Mouse (Mus musculus) testis, adult 2 months (tissue): ENCODE data around the gene Trpm1. TPM values are rescaled to one million over a fixed set of nuclear protein-coding genes. Genes with fewer than 3 reads are reported as not detected.

Experiments used
- H3K27ac ChIP-seq: fragments of 200-500 bp; 2 replicates; pipeline ENCODE4 v1.5.1; 2012; ENCODE audit warnings: low read depth, low read length; ENCODE audit not compliant: control insufficient read depth, insufficient read depth
- H3K27me3 ChIP-seq: fragments of 200-500 bp; 2 replicates; pipeline ENCODE4 v1.6.1; 2012; ENCODE audit warnings: mild to moderate bottlenecking, low read length, moderate library complexity; ENCODE audit not compliant: control insufficient read depth, insufficient read depth
- H3K36me3 ChIP-seq: fragments of 200-500 bp; 2 replicates; pipeline ENCODE4 v1.6.1; 2012; ENCODE audit warnings: mild to moderate bottlenecking, low read length; ENCODE audit not compliant: control insufficient read depth, insufficient read depth
- H3K4me1 ChIP-seq: fragments of 200-500 bp; 2 replicates; pipeline ENCODE4 v1.6.1; 2012; ENCODE audit warnings: low read length; ENCODE audit not compliant: control insufficient read depth, insufficient read depth
- H3K4me3 ChIP-seq: fragments of 200-500 bp; 2 replicates; pipeline ENCODE4 v1.5.1; 2012; ENCODE audit warnings: low read depth, mild to moderate bottlenecking, low read length, moderate library complexity, mixed read lengths; ENCODE audit not compliant: control insufficient read depth
- CTCF ChIP-seq: fragments of 200-500 bp; IDR thresholded peaks from 2 replicates; pipeline ENCODE4 v1.5.1; 2012; ENCODE audit warnings: low read depth, mild to moderate bottlenecking, inconsistent platforms, low read length, moderate library complexity; ENCODE audit not compliant: control insufficient read depth, insufficient read depth, insufficient replicate concordance
- POLR2A ChIP-seq: fragments of 200-500 bp; IDR thresholded peaks from 2 replicates; pipeline ENCODE4 v1.6.1; 2012; ENCODE audit warnings: low read depth, mild to moderate bottlenecking, inconsistent platforms, low read length, moderate library complexity; ENCODE audit not compliant: control insufficient read depth
- polyA plus RNA-seq: library from polyadenylated mRNA; depleted of rRNA; stranded (reverse); fragments of >200 nt; gene quantifications from 2 replicates; pipeline ENCODE4 v1.2.3, GENCODE M21; 2012

Gene Trpm1
- polyA plus RNA-seq, 1 experiment: 2.1 TPM

DNA sequence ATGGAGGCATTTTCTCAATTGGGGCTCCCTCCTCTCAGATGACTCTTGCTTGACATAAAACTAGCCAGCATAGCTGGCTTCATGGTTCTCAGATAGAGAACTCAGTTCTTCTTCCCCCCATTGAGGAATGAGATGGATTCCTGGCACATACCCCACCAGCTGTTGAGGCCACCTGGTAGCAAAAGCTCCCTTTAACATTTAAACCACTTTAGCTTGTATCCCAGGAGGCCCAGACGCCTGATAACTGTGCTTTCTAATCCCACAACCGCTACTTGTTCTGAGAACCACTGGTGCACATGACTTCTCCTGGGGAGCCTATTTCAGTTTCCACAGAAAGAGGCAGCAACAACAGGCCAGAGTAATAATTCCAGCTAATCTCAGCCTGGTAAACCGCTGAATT lies 12.4 kb downstream of the Trpm1 start:
- no peak overlapping the region for H3K4me3 ChIP-seq
- H3K27me3 ChIP-seq: no peaks in the 10 kb centered on the region
- TF ChIP-seq CTCF (no peak), POLR2A (no peak)
- no peak overlapping the region for H3K27ac ChIP-seq
- H3K36me3 ChIP-seq: no peaks in the 10 kb centered on the region
- H3K4me1 ChIP-seq: no peaks in the 10 kb centered on the region

DNA sequence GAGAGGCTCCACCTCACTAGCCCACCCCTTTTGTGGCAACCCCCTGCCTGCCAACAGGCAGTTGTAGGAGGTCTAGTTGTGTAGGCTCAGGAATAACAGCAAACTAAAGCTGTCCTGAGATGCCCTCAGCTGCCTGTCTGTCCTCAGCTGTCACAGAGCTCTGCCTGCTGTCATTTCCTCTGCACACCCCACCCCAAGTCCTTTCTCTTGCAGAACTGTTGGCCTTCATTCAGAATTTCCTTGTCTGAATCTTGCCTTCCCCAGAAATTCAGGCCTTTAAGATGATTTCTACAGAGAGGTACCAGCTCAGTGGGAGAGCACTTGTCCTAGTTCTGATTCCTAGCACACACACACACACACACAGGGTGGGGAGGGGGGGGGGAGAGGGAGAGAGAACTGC lies 13.1 kb downstream of the Trpm1 start:
- TF ChIP-seq CTCF: no peak
- no peak for TF ChIP-seq POLR2A

DNA sequence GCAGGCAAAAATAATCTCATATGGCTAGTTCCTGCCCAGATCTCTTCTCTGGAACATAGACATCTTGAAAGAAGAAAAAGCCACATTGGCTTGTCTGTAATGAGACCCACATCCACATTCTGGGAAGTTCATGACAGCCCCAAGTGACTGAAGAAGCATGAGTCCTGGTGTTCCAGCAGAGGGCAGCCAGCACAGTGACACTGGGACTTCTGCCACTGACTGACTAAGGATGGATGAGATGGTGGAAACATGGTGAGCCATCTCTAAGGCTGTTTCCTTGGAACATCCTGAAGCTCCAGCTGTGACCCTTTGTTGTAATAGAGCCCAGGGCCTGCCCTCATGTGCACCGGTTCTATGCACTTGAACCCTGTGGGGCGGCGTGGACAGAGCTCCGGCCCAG lies 25.7 kb downstream of the Trpm1 start:
- no peaks in the 10 kb centered on the region for H3K4me1 ChIP-seq
- TF ChIP-seq CTCF (peak; percentile 42; the same call in 1 of the 2 replicates), POLR2A (no peak)
- no peaks in the 10 kb centered on the region for H3K27me3 ChIP-seq
- H3K27ac ChIP-seq: no peak overlapping the region
- no peaks in the 10 kb centered on the region for H3K36me3 ChIP-seq
- H3K4me3 ChIP-seq: no peak overlapping the region

More for the DNA sequence above, 13.1 kb downstream of the Trpm1 start:
- no peaks in the 10 kb centered on the region for H3K27me3 ChIP-seq
- H3K27ac ChIP-seq: no peak overlapping the region
- H3K4me3 ChIP-seq: no peak overlapping the region
- H3K4me1 ChIP-seq: no peaks in the 10 kb centered on the region
- no peaks in the 10 kb centered on the region for H3K36me3 ChIP-seq

DNA sequence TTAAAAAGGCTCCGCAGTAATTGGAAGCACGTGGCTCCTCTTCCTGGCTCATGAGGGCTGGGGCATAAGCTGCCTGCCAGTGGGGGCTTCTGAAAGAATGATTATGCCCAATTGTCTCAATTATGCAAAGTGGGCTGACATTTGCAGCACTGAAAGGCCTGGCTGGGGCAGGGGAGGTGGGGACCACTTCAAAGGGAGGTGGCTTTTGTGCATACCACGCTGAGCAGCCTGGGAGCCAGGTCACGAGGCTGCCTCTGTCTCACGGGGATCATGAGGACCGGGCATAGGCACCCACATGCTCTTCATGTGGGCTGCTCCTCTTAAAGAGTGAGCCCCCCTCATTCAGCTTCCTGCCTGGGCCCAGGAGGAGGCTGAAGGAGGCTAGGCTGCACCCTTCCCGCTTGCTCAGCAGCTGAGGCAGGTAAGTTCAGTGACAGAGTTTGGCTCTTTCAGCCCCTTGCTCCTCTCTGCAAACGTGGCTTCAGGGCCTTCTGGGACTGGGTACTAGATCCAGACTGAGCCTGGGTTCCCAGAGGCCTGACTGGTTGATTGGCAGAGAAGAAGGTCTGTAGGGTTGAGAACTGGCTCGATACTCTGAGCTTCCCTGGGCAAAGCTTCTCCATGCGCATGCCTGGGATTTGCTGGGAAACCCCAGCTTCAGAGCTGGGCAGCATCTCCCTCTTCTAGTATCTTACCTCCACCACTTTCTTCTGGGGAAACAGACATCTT lies 31.7 kb downstream of the Trpm1 start:
- no peaks in the 10 kb centered on the region for H3K27me3 ChIP-seq
- H3K4me3 ChIP-seq: no peak overlapping the region
- no peak overlapping the region for H3K27ac ChIP-seq
- TF ChIP-seq CTCF (no peak), POLR2A (no peak)
- no peaks in the 10 kb centered on the region for H3K36me3 ChIP-seq
- H3K4me1 ChIP-seq: no peaks in the 10 kb centered on the region; the same call in 1 of the 2 replicates

DNA sequence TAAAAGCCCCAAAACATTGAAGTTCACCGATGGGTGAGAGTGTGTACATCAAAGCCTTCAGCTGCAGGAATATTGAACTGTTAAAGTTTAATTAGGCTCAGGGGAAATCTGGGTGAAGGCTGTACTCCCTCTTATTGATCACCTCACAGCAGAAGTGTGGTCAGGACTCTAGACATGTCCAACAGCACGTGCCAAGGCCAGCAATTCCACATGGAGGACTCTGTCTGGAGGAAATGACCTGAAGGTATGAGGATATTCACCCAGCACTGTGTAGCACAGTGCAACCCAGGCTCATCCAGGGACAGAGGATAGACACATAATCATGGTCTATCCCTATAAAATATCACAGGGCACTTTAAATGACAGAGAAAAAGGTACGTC lies 32.3 kb downstream of the Trpm1 start:
- Histone ChIP-seq H3K4me3 (no peak overlapping the region), H3K36me3 (no peaks in the 10 kb centered on the region), H3K4me1 (no peaks in the 10 kb centered on the region; the same call in 1 of the 2 replicates), H3K27me3 (no peaks in the 10 kb centered on the region), H3K27ac (no peak overlapping the region)
- TF ChIP-seq CTCF (no peak), POLR2A (no peak)

DNA sequence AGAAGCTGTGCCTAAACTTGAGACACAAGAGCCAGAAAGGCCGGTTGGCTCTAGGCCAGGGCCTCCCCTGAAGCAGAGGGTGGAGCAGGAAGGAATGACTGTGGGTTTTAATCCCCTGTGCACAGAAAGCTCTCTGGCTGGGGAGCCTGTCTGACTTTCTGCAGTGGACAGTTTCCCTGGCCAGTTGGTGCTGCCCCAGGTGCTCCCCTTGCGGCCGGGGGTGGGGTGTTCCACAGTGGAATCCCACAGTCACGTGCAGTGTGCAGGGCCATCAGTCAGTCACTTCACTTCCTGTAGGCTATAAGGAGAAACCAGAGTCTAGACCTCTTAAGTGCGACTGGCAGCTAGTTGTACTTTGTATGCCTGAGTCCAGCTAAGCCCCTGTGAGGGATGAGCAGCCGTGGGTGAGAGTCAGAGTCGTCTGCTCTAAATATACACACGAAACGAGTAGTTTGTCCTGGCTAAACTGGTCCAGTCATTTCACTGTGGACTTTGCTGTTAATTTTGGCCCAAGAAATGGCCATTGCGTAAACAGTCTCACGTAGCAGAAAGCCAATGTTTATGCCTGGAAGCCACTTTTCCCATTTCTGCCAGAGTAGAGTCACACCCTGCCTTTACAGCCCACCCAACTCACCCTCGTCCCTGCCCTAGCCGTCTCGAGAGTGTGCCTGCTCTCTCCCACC lies 38.8 kb downstream of the Trpm1 start:
- no peak overlapping the region for H3K4me3 ChIP-seq
- H3K27me3 ChIP-seq: no peaks in the 10 kb centered on the region
- H3K27ac ChIP-seq: no peak overlapping the region
- TF ChIP-seq CTCF (no peak), POLR2A (no peak)
- H3K4me1 ChIP-seq: peaks cover 11% of the 10 kb centered on the region
- no peaks in the 10 kb centered on the region for H3K36me3 ChIP-seq

DNA sequence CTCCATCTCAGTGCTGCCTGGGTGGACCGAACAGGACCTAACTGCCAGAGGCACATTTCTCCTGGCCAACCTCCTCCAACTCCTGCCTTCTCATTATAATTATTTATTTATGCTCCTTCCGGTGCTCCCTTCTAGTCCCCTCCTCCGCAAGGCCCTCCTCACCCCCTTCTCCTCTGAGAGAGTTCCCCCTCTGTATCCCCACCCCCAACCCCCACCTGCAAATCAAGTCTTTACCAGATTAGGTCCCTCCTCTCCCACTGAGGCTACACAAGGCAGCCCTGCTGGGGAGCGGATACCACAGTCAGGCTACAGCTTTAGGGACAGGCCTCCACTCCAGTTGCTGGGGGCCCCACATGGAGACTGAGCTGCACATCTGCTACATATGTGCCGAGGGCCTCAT lies 39.8 kb downstream of the Trpm1 start:
- no peak overlapping the region for H3K27ac ChIP-seq
- no peaks in the 10 kb centered on the region for H3K27me3 ChIP-seq
- H3K4me1 ChIP-seq: peaks cover 11% of the 10 kb centered on the region
- H3K36me3 ChIP-seq: no peaks in the 10 kb centered on the region
- H3K4me3 ChIP-seq: no peak overlapping the region
- TF ChIP-seq POLR2A (no peak), CTCF (no peak)

DNA sequence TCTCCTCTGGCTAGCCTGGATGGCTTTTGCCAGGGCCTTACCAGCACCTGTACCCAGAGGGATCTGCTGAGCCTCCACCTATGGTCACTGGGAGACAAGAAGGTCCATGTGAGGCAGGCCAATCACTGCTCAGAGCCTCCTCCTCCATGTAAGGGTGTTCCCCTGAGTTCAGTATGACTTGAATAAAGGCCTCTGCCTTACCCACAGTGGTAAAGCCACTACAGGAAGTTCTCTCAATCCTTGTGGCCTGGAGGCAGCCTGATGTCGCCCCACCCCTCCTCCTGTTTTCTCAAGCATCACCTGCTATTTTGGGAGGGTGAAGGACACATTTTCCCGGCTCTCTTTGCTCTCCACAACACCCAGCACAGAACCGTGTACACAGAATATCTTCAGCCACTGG lies 42.5 kb downstream of the Trpm1 start:
- Histone ChIP-seq H3K36me3 (no peaks in the 10 kb centered on the region), H3K4me1 (peaks cover 11% of the 10 kb centered on the region), H3K27me3 (no peaks in the 10 kb centered on the region), H3K4me3 (no peak overlapping the region), H3K27ac (no peak overlapping the region)
- TF ChIP-seq CTCF: no peak
- TF ChIP-seq POLR2A: no peak
